Mouse (Mus musculus) bone marrow macrophage, adult 2 months (primary cell): ENCODE data around the gene Cpb1.

Experiments used
- CTCF ChIP-seq: IDR thresholded peaks from 2 replicates; pipeline ENCODE4 v1.5.1; 2012; ENCODE audit warnings: low read depth, mild to moderate bottlenecking, low read length, moderate library complexity
- POLR2A ChIP-seq: IDR thresholded peaks from 2 replicates; pipeline ENCODE4 v1.6.1; 2012; ENCODE audit warnings: mild to moderate bottlenecking, low read depth, low read length, borderline replicate concordance

DNA sequence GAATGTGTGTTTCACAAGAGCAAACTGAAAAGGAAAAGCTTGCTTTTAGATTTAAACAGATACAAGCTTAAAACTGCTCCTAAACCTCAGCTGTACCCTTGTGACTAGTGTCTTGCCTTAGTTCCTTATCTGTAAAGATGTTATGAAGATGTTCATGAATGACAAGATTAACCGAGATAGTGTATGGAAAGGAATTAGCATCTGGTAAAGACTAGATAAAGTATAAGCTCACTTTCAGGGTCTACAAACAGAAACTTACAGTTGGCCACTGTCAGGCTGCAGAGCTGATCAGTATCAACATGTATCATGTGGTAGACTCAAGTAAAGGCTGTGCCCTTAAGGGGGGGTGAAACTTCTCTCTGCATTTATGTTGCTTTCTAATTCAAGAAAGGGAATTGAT is 31.6 kb downstream of the Cpb1 start:
- no peak for TF ChIP-seq CTCF
- TF ChIP-seq POLR2A, result no peak
